ENCODE assay signal across 29 mouse cellular contexts in the genomic region with DNA sequence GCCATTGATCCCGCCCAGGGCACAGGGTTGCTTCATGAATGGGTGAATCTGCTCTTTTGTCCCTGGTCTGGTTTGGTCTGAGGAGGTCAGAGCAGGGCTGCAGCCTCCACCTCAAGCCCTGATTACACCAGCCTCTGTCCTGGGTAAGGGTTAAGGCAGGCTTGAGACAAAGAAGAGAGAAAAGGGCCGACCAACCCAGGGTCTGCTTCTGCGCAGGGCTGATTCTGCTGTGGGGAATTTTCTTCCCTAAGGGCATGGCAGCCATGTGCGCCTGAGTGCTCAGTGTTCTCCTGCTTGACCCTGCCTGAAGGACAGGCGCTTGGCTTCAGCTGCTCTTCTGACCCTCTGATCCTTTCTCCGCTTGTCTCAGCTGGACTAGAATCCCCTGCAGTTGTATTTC. TPM values are rescaled to one million over a fixed set of nuclear protein-coding genes. Genes with fewer than 3 reads are reported as not detected.
DNase-seq lines count a peak whose midpoint lies in the region; ATAC-seq and TF ChIP-seq lines count a peak whose summit lies in the region.
"Had no signal": no experiment of that assay in that cellular context is flagged by ENCODE, and none has a peak within 500 bp of the region (broad histone marks: within the 10 kb centered on the region; RNA-seq: fewer than 3 reads in every experiment).

No protein-coding gene starts in this region.

- H3K27ac ChIP-seq in gastrocnemius, adult 2 months = 0 out of 2 replicates have a peak overlapping the region, but pooled peaks have one; percentile 20
- peak overlapping the region; percentile 41 for H3K27ac ChIP-seq in kidney, adult 2 months (ENCODE audit: insufficient read depth, low read depth, low read length)
- H3K27ac ChIP-seq in ES-E14 (ENCODE audit: insufficient read depth, low read depth, low read length, poor library complexity, severe bottlenecking) = peak overlapping the region; percentile 64
- no peak overlapping the region for H3K27ac ChIP-seq in stomach, postnatal 0 days (replicated peaks)
- H3K27ac ChIP-seq: forebrain, embryonic 12.5 days; hindbrain, postnatal 0 days; intestine, embryonic 15.5 days; kidney, embryonic 15.5 days; limb, embryonic 10.5 days; limb, embryonic 15.5 days; liver, embryonic 13.5 days; midbrain, embryonic 13.5 days had no signal

- peaks cover 5% of the 10 kb centered on the region for H3K4me1 ChIP-seq in kidney, adult 2 months (ENCODE audit: control insufficient read depth, insufficient read depth, low read length)
- H3K4me1 ChIP-seq in E14TG2a.4 (replicated peaks; ENCODE audit: low read depth, low read length) (peaks cover 53% of the 10 kb centered on the region), ES-E14 (ENCODE audit: control insufficient read depth in 2 of 2, insufficient read depth in 2 of 2, low read length in 2 of 2, poor library complexity in 1 of 2) (peaks cover 0 to 6% of the 10 kb centered on the region in 2 experiments; a peak in 1 of 4 replicates)
- peaks cover 4% of the 10 kb centered on the region for H3K4me1 ChIP-seq in stomach, postnatal 0 days (replicated peaks; ENCODE audit: control insufficient read depth, insufficient read depth)

- H3K9me3 ChIP-seq in E14TG2a.4 (ENCODE audit: low read length) (no peaks in the 10 kb centered on the region), ES-E14 (ENCODE audit: control insufficient read depth, insufficient read depth, low read depth, low read length) (no peaks in the 10 kb centered on the region)
- no peaks in the 10 kb centered on the region for H3K9me3 ChIP-seq in stomach, postnatal 0 days (ENCODE audit: control insufficient read depth, low read length)
- H3K9me3 ChIP-seq: forebrain, embryonic 12.5 days; intestine, embryonic 15.5 days; kidney, embryonic 15.5 days; limb, embryonic 10.5 days; limb, embryonic 15.5 days; midbrain, embryonic 13.5 days had no signal

- TF ChIP-seq EP300 in stomach, postnatal 0 days (optimal IDR thresholded peaks at IDR 0.05) = no peak

- intact Hi-C loops in gastrocnemius, adult 2 months (cut with DNase I) = no loop called here

- H3K36me3 ChIP-seq in kidney, adult 2 months (ENCODE audit: control insufficient read depth, insufficient read depth, low read length) = no peaks in the 10 kb centered on the region; the same call in 1 of the 2 replicates
- H3K36me3 ChIP-seq in E14TG2a.4 (ENCODE audit: insufficient read depth, low read length) (peaks cover 18% of the 10 kb centered on the region; the same call in 1 of the 2 replicates), ES-E14 (ENCODE audit: control insufficient read depth, insufficient read depth, low read length, poor library complexity, severe bottlenecking) (0 out of 2 replicates have a peak, but pooled peaks cover 1% of the 10 kb centered on the region)
- no peaks in the 10 kb centered on the region; the same call in 1 of the 2 replicates for H3K36me3 ChIP-seq in stomach, postnatal 0 days (ENCODE audit: control insufficient read depth, insufficient read depth, low read length)
- H3K36me3 ChIP-seq: intestine, embryonic 15.5 days; kidney, embryonic 15.5 days; limb, embryonic 15.5 days had no signal

- WGBS in kidney, adult 2 months = 66% methylated on average over 6 of the region's 6 CpGs
- 84% methylated on average over 6 of the region's 6 CpGs for WGBS in stomach, postnatal 0 days

- no peak overlapping the region for H3K4me3 ChIP-seq in gastrocnemius, adult 2 months
- no peak overlapping the region for H3K4me3 ChIP-seq in kidney, adult 2 months (ENCODE audit: insufficient read depth, low read depth, low read length)
- H3K4me3 ChIP-seq in E14TG2a.4 (replicated peaks; ENCODE audit: low read length) (peak overlapping the region; percentile 57), ES-E14 (ENCODE audit: insufficient read depth in 1 of 2, low read depth in 1 of 2, low read length in 2 of 2, poor library complexity in 1 of 2, severe bottlenecking in 1 of 2) (peak overlapping the region in 1 of 2 experiments; percentile 14; a peak in 2 of 4 replicates)
- no peak overlapping the region for H3K4me3 ChIP-seq in stomach, postnatal 0 days (ENCODE audit: low read depth, low read length)
- H3K4me3 ChIP-seq: erythroblast, embryonic 14.5 days; forebrain, embryonic 12.5 days; heart, embryonic 12.5 days; intestine, embryonic 15.5 days; kidney, embryonic 15.5 days; limb, embryonic 10.5 days; limb, embryonic 15.5 days; liver, embryonic 13.5 days; midbrain, embryonic 13.5 days had no signal

- DNase-seq in gastrocnemius, adult 2 months = no peak
- DNase-seq in gastrocnemius, postnatal 4 days (ENCODE audit: low spot score in 2 of 2) = no peak
- DNase-seq in kidney, adult 2 months = no peak
- no peak for DNase-seq in kidney, postnatal 14 days
- peak; percentile 51 for DNase-seq in ES-E14 (ENCODE audit: low read depth, low spot score)
- DNase-seq in thymus, postnatal 25 days = no peak
- no peak for DNase-seq in stomach, postnatal 0 days (ENCODE audit: low spot score)
- DNase-seq: adrenal gland, postnatal 14 days; cerebellum, adult 11 months; gastrocnemius, postnatal 14 days; heart, adult 11 months; kidney, postnatal 4 days; layer of hippocampus, postnatal 36 days; liver, embryonic 13.5 days; lung, adult 18-20 months; spleen, adult 18-20 months had no signal

- no peak overlapping the region for H3K4me2 ChIP-seq in stomach, postnatal 0 days (replicated peaks; ENCODE audit: low read depth)
- H3K4me2 ChIP-seq: forebrain, embryonic 12.5 days; heart, embryonic 12.5 days; intestine, embryonic 15.5 days; kidney, embryonic 15.5 days; limb, embryonic 15.5 days; liver, embryonic 13.5 days; midbrain, embryonic 13.5 days had no signal

- no peak for TF ChIP-seq POLR2A in kidney, adult 2 months (IDR thresholded peaks at IDR 0.05; ENCODE audit: low read depth, low read length)

- in situ Hi-C loops in ES-E14 (cut with MboI; ENCODE audit: low sequenced_read_pairs in 2 of 2, unreplicated experiment in 2 of 2) = no loop called here

- H3K9ac ChIP-seq in ES-E14 (ENCODE audit: insufficient read depth, low read depth, low read length, poor library complexity, severe bottlenecking) = peak overlapping the region; percentile 44; the same call in 1 of the 2 replicates
- no peak overlapping the region for H3K9ac ChIP-seq in stomach, postnatal 0 days (ENCODE audit: low read length)
- H3K9ac ChIP-seq: forebrain, embryonic 12.5 days; heart, embryonic 12.5 days; intestine, embryonic 15.5 days; kidney, embryonic 15.5 days; limb, embryonic 15.5 days; liver, embryonic 13.5 days; midbrain, embryonic 13.5 days had no signal

- H3K27me3 ChIP-seq in kidney, adult 2 months (replicated peaks; ENCODE audit: control insufficient read depth, insufficient read depth, low read length) = no peaks in the 10 kb centered on the region
- no peaks in the 10 kb centered on the region for H3K27me3 ChIP-seq in E14TG2a.4 (ENCODE audit: insufficient read depth, low read length)
- H3K27me3 ChIP-seq in stomach, postnatal 0 days (ENCODE audit: control insufficient read depth, insufficient read depth, low read length) = no peaks in the 10 kb centered on the region
- H3K27me3 ChIP-seq: forebrain, embryonic 12.5 days; intestine, embryonic 15.5 days; kidney, embryonic 15.5 days; limb, embryonic 15.5 days; liver, embryonic 13.5 days; megakaryocyte, embryonic 14.5 days; midbrain, embryonic 13.5 days had no signal

- no peak for TF ChIP-seq CTCF in gastrocnemius, adult 2 months (IDR thresholded peaks at IDR 0.05)
- TF ChIP-seq CTCF in kidney, adult 2 months (conservative IDR thresholded peaks at IDR 0.05; ENCODE audit: insufficient read depth, insufficient read length, low read depth, low read length) = no peak
- TF ChIP-seq CTCF in E14TG2a.4 (conservative IDR thresholded peaks at IDR 0.05; ENCODE audit: low read length) = no peak
- TF ChIP-seq CTCF in stomach, postnatal 0 days (IDR thresholded peaks at IDR 0.05; ENCODE audit: low read depth) = no peak

- ATAC-seq in stomach, postnatal 0 days (ENCODE audit: low FRiP score, low TSS enrichment) = no peak
- ATAC-seq: hindbrain, postnatal 0 days; intestine, embryonic 15.5 days; lung, postnatal 0 days; midbrain, embryonic 13.5 days had no signal

TF ChIP-seq in ES-E14, 5 proteins besides CTCF, POLR2A, EP300 and RAD21:
- no peak for TF ChIP-seq CHD2 (IDR thresholded peaks at IDR 0.05; ENCODE audit: low read depth, low read length)
- no peak for TF ChIP-seq MAFK (IDR thresholded peaks at IDR 0.05; ENCODE audit: insufficient read depth, low read depth, low read length)
- no peak for TF ChIP-seq ZNF384 (IDR thresholded peaks at IDR 0.05; ENCODE audit: low read depth, low read length)
- TF ChIP-seq ZC3H11A (IDR thresholded peaks at IDR 0.05; ENCODE audit: borderline replicate concordance, low read depth, low read length) = no peak
- TF ChIP-seq HCFC1 (IDR thresholded peaks at IDR 0.05; ENCODE audit: borderline replicate concordance, insufficient read depth, low read length) = no peak

RNA-seq across cellular contexts. Expression of a gene that starts 25.6 kb away (rescaled TPM):
- total RNA-seq in gastrocnemius, adult 2 months (2021) = 10 to 100 TPM; 19.0 to 41.6 TPM
- total RNA-seq in gastrocnemius, postnatal 4 days (2021) = 10 to 100 TPM; 22.2 to 25.0 TPM
- polyA plus RNA-seq in kidney, adult 2 months (2012; rRNA removed) = 148 and 174 TPM in 2 replicates
- total RNA-seq in ES-E14 (2012; rRNA removed) = 24.8 and 32.5 TPM in 2 replicates
- polyA plus RNA-seq in stomach, postnatal 0 days (2015; fragmentation: Nextera tagmentation; extraction: Ambion mirVana) = 5.7 and 6.4 TPM in 2 replicates

RNA-seq across cellular contexts. Expression of a gene that starts 30.8 kb away (rescaled TPM):
- total RNA-seq in gastrocnemius, adult 2 months (2021) = 100 to 1,000 TPM; 151 to 206 TPM
- 100 to 1,000 TPM; 106 to 117 TPM for total RNA-seq in gastrocnemius, postnatal 4 days (2021)
- polyA plus RNA-seq in kidney, adult 2 months (2012; rRNA removed) = 43.8 and 60.3 TPM in 2 replicates
- total RNA-seq in ES-E14 (2012; rRNA removed) = 31.3 and 40.3 TPM in 2 replicates
- polyA plus RNA-seq in stomach, postnatal 0 days (2015; fragmentation: Nextera tagmentation; extraction: Ambion mirVana) = 79.3 and 84.3 TPM in 2 replicates

RNA-seq across cellular contexts. Expression of a gene that starts 43.8 kb away (rescaled TPM):
- total RNA-seq in gastrocnemius, adult 2 months (2021) = 1 to 10 TPM; 2.4 to 5.7 TPM
- 1 to 10 TPM; 7.5 to 9.0 TPM for total RNA-seq in gastrocnemius, postnatal 4 days (2021)
- polyA plus RNA-seq in kidney, adult 2 months (2012; rRNA removed) = 13.3 and 17.3 TPM in 2 replicates
- 3.1 and 4.3 TPM in 2 replicates for total RNA-seq in ES-E14 (2012; rRNA removed)
- polyA plus RNA-seq in stomach, postnatal 0 days (2015; fragmentation: Nextera tagmentation; extraction: Ambion mirVana) = 2.8 and 2.9 TPM in 2 replicates
- total RNA-seq: monocyte, adult 5-6 weeks had no signal

RNA-seq across cellular contexts. Expression of a gene that starts 47.2 kb away (rescaled TPM):
- 10 to 100 TPM; 33.4 to 41.9 TPM for total RNA-seq in gastrocnemius, adult 2 months (2021)
- 10 to 100 TPM; 16.4 to 24.5 TPM for total RNA-seq in gastrocnemius, postnatal 4 days (2021)
- 19.3 and 19.8 TPM in 2 replicates for polyA plus RNA-seq in kidney, adult 2 months (2012; rRNA removed)
- total RNA-seq in ES-E14 (2012; rRNA removed) = 0.79 and 0.89 TPM in 2 replicates
- 2.7 and 3.5 TPM in 2 replicates for polyA plus RNA-seq in stomach, postnatal 0 days (2015; fragmentation: Nextera tagmentation; extraction: Ambion mirVana)
